Mouse (Mus musculus) layer of hippocampus, adult 18-20 months (tissue): ENCODE measurements around the gene Rasgrp2. TPM values are rescaled to one million over a fixed set of nuclear protein-coding genes. Genes with fewer than 3 reads are reported as not detected.

ENCODE experiments used
- DNase-seq, 2 experiments: peaks; one replicate each; pipeline ENCODE4 v3.0.0; 2022; ENCODE audit warnings: low spot score in 2 of 2
- total RNA-seq, 2 experiments: library from RNA; stranded (reverse); gene quantifications; 2 replicates each; pipeline ENCODE4 v1.2.3; 2021

The Rasgrp2 gene
- total RNA-seq, 2 experiments from 2014 or later, result 29.4 to 32.4 TPM

- DNase-seq, result no peak
These were observed 27.8 kb downstream of the Rasgrp2 start for GRCm38 (mm10) chr19:6426703-6427500.

GRCm38 (mm10) chr19:6427653-6428434, 28.7 kb downstream of the Rasgrp2 start:
- no peak for DNase-seq

GRCm38 (mm10) chr19:6428501-6429200, 29.5 kb downstream of the Rasgrp2 start:
- no peak for DNase-seq

- peak in 1 of 2 experiments; percentile 57 for DNase-seq
These were observed 43.9 kb downstream of the Rasgrp2 start for GRCm38 (mm10) chr19:6443016-6443415.

- DNase-seq, result no peak
These were observed 46.8 kb downstream of the Rasgrp2 start for GRCm38 (mm10) chr19:6445761-6446423.

- no peak for DNase-seq
These were observed 47.7 kb downstream of the Rasgrp2 start for GRCm38 (mm10) chr19:6446736-6447437.

GRCm38 (mm10) chr19:6448752-6449151, 49.6 kb downstream of the Rasgrp2 start:
- no peak for DNase-seq

GRCm38 (mm10) chr19:6449841-6450240, 50.7 kb downstream of the Rasgrp2 start:
- no peak for DNase-seq

- peak; percentile 79 to 91 for DNase-seq
These were observed 52.9 kb downstream of the Rasgrp2 start for GRCm38 (mm10) chr19:6452030-6452494.

GRCm38 (mm10) chr19:6452672-6453310, 53.7 kb downstream of the Rasgrp2 start:
- no peak for DNase-seq

GRCm38 (mm10) chr19:6453349-6453748, 54.2 kb downstream of the Rasgrp2 start:
- peak; percentile 61 to 82 for DNase-seq

GRCm38 (mm10) chr19:6454041-6454720, 55.0 kb downstream of the Rasgrp2 start:
- DNase-seq, result no peak

GRCm38 (mm10) chr19:6459504-6459903, 60.4 kb downstream of the Rasgrp2 start:
- peak in 1 of 2 experiments; percentile 34 for DNase-seq

- no peak for DNase-seq
These were observed 63.7 kb downstream of the Rasgrp2 start for GRCm38 (mm10) chr19:6462841-6463240.

GRCm38 (mm10) chr19:6464306-6465071, 65.3 kb downstream of the Rasgrp2 start:
- DNase-seq, result peak; percentile 77 to 81
